Mouse (Mus musculus): ENCODE results near the gene Dynlrb1.

DNA sequence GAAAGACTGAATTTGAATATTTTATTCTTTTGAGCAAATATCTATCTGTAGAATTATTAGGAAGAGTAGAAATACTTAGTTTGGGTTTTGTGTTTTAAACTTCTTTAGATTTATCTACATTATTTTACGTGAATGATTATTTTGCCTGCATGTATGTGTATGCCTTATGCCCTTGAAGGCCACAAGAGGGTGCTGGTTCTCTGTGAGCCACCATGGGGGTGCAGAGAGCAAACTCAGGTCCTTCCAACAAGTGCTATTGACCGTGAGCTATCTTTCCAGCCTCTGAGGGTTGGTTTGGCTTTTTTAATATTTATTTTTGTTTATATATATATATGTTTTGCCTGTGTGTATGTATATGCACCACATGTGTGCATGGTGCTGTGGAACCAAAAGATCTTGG is 28.9 kb upstream of the Dynlrb1 start:
- TF ChIP-seq POLR2AphosphoS2 (IDR thresholded peaks at IDR 0.05; ENCODE audit: low read depth, low read length) = no peak
- TF ChIP-seq POLR2A (IDR thresholded peaks at IDR 0.05; ENCODE audit: low read depth, low read length) = no peak
- TF ChIP-seq ZC3H11A (IDR thresholded peaks at IDR 0.05; ENCODE audit: low read depth, low read length) = no peak
- peak; percentile 47 to 78 for TF ChIP-seq CTCF (conservative IDR thresholded peaks at IDR 0.05 in 1 of 2, IDR thresholded peaks at IDR 0.05 in 1 of 2; ENCODE audit: low read depth in 2 of 2, low read length in 2 of 2)
- TF ChIP-seq USF2 (conservative IDR thresholded peaks at IDR 0.05; ENCODE audit: low read depth, low read length) = no peak
- no peak for TF ChIP-seq CHD2 (IDR thresholded peaks at IDR 0.05; ENCODE audit: low read length)
- TF ChIP-seq SIN3A (IDR thresholded peaks at IDR 0.05; ENCODE audit: low read length) = no peak
- TF ChIP-seq HCFC1 (IDR thresholded peaks at IDR 0.05; ENCODE audit: low read depth, low read length) = no peak
- no peak for TF ChIP-seq EP300 (IDR thresholded peaks at IDR 0.05; ENCODE audit: low read length)
- peak; percentile 62 for TF ChIP-seq SMC3 (IDR thresholded peaks at IDR 0.05; ENCODE audit: low read depth, low read length)
- TF ChIP-seq E2F4 (IDR thresholded peaks at IDR 0.05; ENCODE audit: insufficient replicate concordance, low read depth, low read length) = no peak
- no peak for TF ChIP-seq ZMIZ1 (IDR thresholded peaks at IDR 0.05; ENCODE audit: low read depth, low read length)
